ENCODE assay signal across 9 mouse cellular contexts in genomic region chr4:152833411-152834310, GRCm38 (mm10).
DNase-seq lines count a peak whose midpoint lies in the region; ATAC-seq lines count a peak whose summit lies in the region.
"Had no signal": no experiment of that assay in that cellular context is flagged by ENCODE, and none has a peak within 500 bp of the region (broad histone marks: within the 10 kb centered on the region; RNA-seq: fewer than 3 reads in every experiment).

No protein-coding gene starts in this region.

- peaks cover 45% of the 10 kb centered on the region for H3K4me1 ChIP-seq in hindbrain, embryonic 13.5 days (replicated peaks)
- peaks cover 36% of the 10 kb centered on the region for H3K4me1 ChIP-seq in neural tube, embryonic 15.5 days

- H3K27ac ChIP-seq in hindbrain, embryonic 13.5 days, result peak overlapping the region; percentile 74
- peak overlapping the region; percentile 61 for H3K27ac ChIP-seq in neural tube, embryonic 15.5 days (replicated peaks)

- H3K4me3 ChIP-seq in hindbrain, embryonic 13.5 days, result no peak overlapping the region
- H3K4me3 ChIP-seq in neural tube, embryonic 15.5 days (replicated peaks), result no peak overlapping the region

- no peak overlapping the region for H3K9ac ChIP-seq in hindbrain, embryonic 13.5 days
- H3K9ac ChIP-seq in neural tube, embryonic 15.5 days (replicated peaks), result 0 out of 2 replicates have a peak overlapping the region, but pooled peaks have one; percentile 14

- peak; percentile 77 for ATAC-seq in hindbrain, embryonic 13.5 days (ENCODE audit: low FRiP score)
- peak; percentile 55 for ATAC-seq in neural tube, embryonic 15.5 days (ENCODE audit: low FRiP score)

- 0 out of 2 replicates have a peak, but pooled peaks cover 8% of the 10 kb centered on the region for H3K27me3 ChIP-seq in hindbrain, embryonic 13.5 days
- no peaks in the 10 kb centered on the region for H3K27me3 ChIP-seq in neural tube, embryonic 15.5 days (replicated peaks)

- no peaks in the 10 kb centered on the region for H3K36me3 ChIP-seq in hindbrain, embryonic 13.5 days
- no peaks in the 10 kb centered on the region for H3K36me3 ChIP-seq in neural tube, embryonic 15.5 days
- H3K36me3 ChIP-seq: G1E had no signal

- no peaks in the 10 kb centered on the region for H3K9me3 ChIP-seq in hindbrain, embryonic 13.5 days
- H3K9me3 ChIP-seq in neural tube, embryonic 15.5 days (replicated peaks), result no peaks in the 10 kb centered on the region

- WGBS in hindbrain, embryonic 13.5 days, result 11% methylated on average over 23 of the region's 23 CpGs
- WGBS in neural tube, embryonic 15.5 days, result 10% methylated on average over 23 of the region's 23 CpGs

- DNase-seq in right cerebral cortex, adult 18-20 months, result peak; percentile 13
- DNase-seq in right cerebral cortex, postnatal 36 days (ENCODE audit: low spot score in 2 of 2), result no peak
- peak; percentile 49 for DNase-seq in embryo, embryonic 11 days
- DNase-seq in layer of hippocampus, adult 9-11 months, result no peak
- no peak for DNase-seq in thymus, adult 18-20 months

- peak overlapping the region; percentile 13; the same call in 1 of the 2 replicates for H3K4me2 ChIP-seq in hindbrain, embryonic 13.5 days
- no peak overlapping the region for H3K4me2 ChIP-seq in neural tube, embryonic 15.5 days
- H3K4me2 ChIP-seq: liver, embryonic 11.5 days had no signal

Comparison
In these comparisons a context has a peak if more than half of its experiments do, and no peak if none do; other contexts are left out.
1. DNase-seq: peak in right cerebral cortex, adult 18-20 months (single experiment) and embryo, embryonic 11 days (single experiment); none in right cerebral cortex, postnatal 36 days (0 of 2), layer of hippocampus, adult 9-11 months (single experiment) and thymus, adult 18-20 months (0 of 2).